Mouse (Mus musculus) liver, embryonic 13.5 days (tissue): ENCODE measurements around the gene Ppp1r18. TPM values are rescaled to one million over a fixed set of nuclear protein-coding genes. Genes with fewer than 3 reads are reported as not detected.

ENCODE experiments used
- ATAC-seq: fragments of 200-750 bp; cut with Nextera tagmentation; 2 replicates; pipeline ENCODE4 v1.8.0; 2017; ENCODE audit warnings: low read depth, mild to moderate bottlenecking, moderate number of reproducible peaks, moderate library complexity
- DNase-seq: peaks from one replicate; pipeline ENCODE4 v3.0.0; 2022
- H3K27ac ChIP-seq: fragments of 300-500 bp; sonication (generic); 2 replicates; pipeline ENCODE4 v1.5.1; 2015; ENCODE audit warnings: moderate library complexity, mild to moderate bottlenecking, inconsistent platforms
- H3K27me3 ChIP-seq: fragments of 300-500 bp; sonication (generic); 2 replicates; pipeline ENCODE4 v1.6.1; 2015; ENCODE audit warnings: mild to moderate bottlenecking, inconsistent platforms
- H3K36me3 ChIP-seq: fragments of 300-500 bp; sonication (generic); 2 replicates; pipeline ENCODE4 v1.6.1; 2015; ENCODE audit warnings: mild to moderate bottlenecking, inconsistent platforms
- H3K4me1 ChIP-seq: fragments of 300-500 bp; sonication (generic); replicated peaks from 2 replicates; pipeline ENCODE4 v1.6.1; 2015; ENCODE audit warnings: inconsistent platforms
- H3K4me2 ChIP-seq: fragments of 300-500 bp; sonication (generic); 2 replicates; pipeline ENCODE4 v1.6.1; 2015; ENCODE audit warnings: inconsistent platforms, mild to moderate bottlenecking, moderate library complexity
- H3K4me3 ChIP-seq: fragments of 300-500 bp; sonication (generic); replicated peaks from 2 replicates; pipeline ENCODE4 v1.5.1; 2015; ENCODE audit warnings: mild to moderate bottlenecking, inconsistent platforms
- H3K9ac ChIP-seq: fragments of 300-500 bp; sonication (generic); 2 replicates; pipeline ENCODE4 v1.6.1; 2015; ENCODE audit warnings: mild to moderate bottlenecking, inconsistent platforms
- H3K9me3 ChIP-seq: fragments of 300-500 bp; sonication (generic); replicated peaks from 2 replicates; pipeline ENCODE4 v1.6.1; 2016; ENCODE audit warnings: inconsistent platforms
- WGBS: fragments of 180-500 bp; shearing (Covaris S2); methylation state at CpG from one replicate; pipeline ENCODE4 v1.1.7; 2015; ENCODE audit not compliant: insufficient replicate concordance; 5-methylcytosine and 5-hydroxymethylcytosine counted together
- polyA plus RNA-seq: library from polyadenylated mRNA; unstranded; fragments of >200 nt; fragmentation: Nextera tagmentation; extraction: Ambion mirVana; gene quantifications from 2 replicates; pipeline ENCODE4 v1.2.1, GENCODE M21; 2015

The Ppp1r18 gene
- 8.0 and 11.8 TPM in 2 replicates for polyA plus RNA-seq

DNA sequence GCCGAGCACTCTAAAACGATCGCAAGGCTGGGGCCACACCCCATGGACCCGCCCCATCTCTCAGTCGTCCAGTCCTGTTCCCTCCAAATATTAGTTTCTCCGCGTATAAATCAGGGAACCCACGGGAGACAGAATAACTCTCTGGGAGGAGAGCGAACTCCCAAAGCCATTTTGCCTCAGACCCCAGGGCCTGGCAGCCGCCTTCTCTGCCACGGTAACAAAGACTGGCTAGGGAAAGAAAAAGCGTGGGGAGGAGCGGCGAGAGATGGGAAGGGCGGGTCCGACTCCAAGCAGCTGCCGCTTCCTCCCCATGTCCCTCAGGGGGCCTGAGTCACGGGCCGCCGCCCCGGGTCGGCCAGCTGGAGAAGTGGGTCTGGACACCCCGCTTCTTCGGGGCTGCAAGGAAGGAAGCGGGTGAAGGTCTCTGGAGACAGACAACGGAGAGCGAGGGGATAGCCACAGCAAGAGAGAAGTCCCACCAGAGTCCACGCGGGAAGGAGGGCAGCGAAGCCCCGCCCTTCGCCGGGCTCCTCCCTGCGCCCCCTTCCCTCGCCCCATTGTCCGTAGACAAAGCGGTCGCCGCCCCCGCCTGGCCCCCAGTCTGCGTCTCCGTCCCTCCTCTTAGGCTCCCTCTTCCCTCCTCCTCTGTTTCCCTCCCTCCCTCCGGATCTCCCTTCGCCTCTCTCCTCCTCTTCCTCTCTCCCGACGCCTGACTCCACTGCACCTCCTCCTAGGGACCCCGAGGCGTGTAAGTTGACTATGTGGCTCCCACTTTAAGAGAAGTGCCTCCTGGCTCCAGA, at the start of gene Ppp1r18:
TSS of gene Ppp1r18 (plus strand) at position 113 of the 800 bp plus-strand sequence.
- DNase-seq = peak; percentile 32
- no peak for ATAC-seq
- H3K9ac ChIP-seq = peak within 1 kb of the TSS; percentile 69
- peaks cover 76% of the 10 kb centered on the region for H3K27me3 ChIP-seq
- WGBS = under 1% methylated on average over 43 of the region's 48 CpGs
- no peaks in the 10 kb centered on the region for H3K36me3 ChIP-seq
- H3K4me1 ChIP-seq = peaks cover 75% of the 10 kb centered on the region
- H3K4me3 ChIP-seq = peak within 1 kb of the TSS; percentile 57
- H3K27ac ChIP-seq = peak within 1 kb of the TSS; percentile 87
- peak within 1 kb of the TSS; percentile 86 for H3K4me2 ChIP-seq
- no peaks in the 10 kb centered on the region for H3K9me3 ChIP-seq

DNA sequence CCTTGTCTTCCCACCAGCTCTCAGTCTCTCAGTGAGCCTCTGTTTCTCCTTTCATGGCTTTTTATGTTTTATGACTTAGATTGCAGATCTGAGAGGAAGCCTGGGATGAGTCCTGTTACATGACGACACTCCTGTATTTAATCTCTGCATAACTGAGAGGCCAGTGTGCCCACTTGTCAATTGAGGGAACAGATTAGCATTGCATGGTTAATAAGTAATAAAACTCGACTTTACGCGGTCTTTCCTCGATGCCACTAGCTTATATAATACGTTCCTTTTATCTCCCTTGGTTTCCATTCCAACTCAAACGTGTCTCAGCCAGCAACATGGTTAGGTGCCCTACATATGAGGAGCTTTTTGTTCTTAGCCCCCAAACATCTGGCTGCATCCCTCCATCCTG, 49.6 kb upstream of the Ppp1r18 start:
- no peaks in the 10 kb centered on the region for H3K36me3 ChIP-seq
- no peak overlapping the region for H3K9ac ChIP-seq
- H3K27me3 ChIP-seq = no peaks in the 10 kb centered on the region
- no peaks in the 10 kb centered on the region for H3K9me3 ChIP-seq
- H3K4me3 ChIP-seq = no peak overlapping the region
- DNase-seq = no peak
- H3K4me1 ChIP-seq = peaks cover 71% of the 10 kb centered on the region
- H3K4me2 ChIP-seq = no peak overlapping the region
- no peak overlapping the region for H3K27ac ChIP-seq
- ATAC-seq = no peak
- WGBS = 68% methylated on average over 7 of the region's 7 CpGs

DNA sequence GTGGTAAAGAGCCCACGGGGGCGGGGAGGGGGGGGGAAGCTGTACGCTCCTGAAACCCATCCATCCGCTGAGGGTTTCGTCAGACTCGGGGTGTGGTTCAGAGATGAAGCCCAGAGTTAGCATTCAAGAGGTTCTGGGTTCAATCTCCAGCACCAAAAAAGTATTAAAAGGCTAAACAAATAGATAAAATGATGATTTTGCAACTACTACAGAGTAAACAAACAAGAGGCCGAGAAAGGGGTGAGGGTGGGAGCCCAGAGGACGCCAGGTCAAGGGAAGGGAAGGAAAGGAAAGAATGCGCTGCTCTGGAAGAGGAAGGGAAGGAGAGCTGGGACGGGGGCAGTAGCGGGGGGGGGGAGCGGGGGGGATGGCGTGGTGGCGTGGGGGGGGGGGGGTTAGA, 48.7 kb upstream of the Ppp1r18 start:
- ATAC-seq (no peak), DNase-seq (no peak)
- Histone ChIP-seq H3K4me2 (no peak overlapping the region), H3K4me1 (peaks cover 72% of the 10 kb centered on the region), H3K36me3 (no peaks in the 10 kb centered on the region), H3K9me3 (no peaks in the 10 kb centered on the region), H3K27ac (no peak overlapping the region), H3K9ac (no peak overlapping the region), H3K4me3 (no peak overlapping the region), H3K27me3 (no peaks in the 10 kb centered on the region)
- WGBS = 52% methylated on average over 10 of the region's 14 CpGs

DNA sequence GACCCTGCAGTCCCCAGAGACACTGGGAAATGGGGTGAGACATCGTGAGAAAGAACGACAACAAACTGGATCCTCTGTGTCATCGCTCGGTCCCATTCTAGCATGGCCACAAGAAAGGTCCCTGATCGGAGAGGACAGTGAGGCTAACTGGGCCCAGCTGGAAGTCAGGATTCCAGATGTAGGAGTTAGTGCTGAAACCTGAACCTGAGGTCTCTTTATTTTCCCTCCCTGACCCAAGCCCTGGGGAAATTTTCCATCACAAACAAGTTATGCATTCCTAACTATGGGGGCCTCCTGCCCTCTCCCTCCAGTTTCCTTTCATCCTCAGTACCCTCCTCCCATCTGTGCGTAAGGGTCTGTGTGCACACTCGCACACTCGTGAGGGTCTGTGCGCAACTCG, 48.2 kb upstream of the Ppp1r18 start:
- ATAC-seq (no peak), DNase-seq (no peak)
- Histone ChIP-seq H3K4me2 (no peak overlapping the region), H3K9ac (no peak overlapping the region), H3K27me3 (no peaks in the 10 kb centered on the region), H3K36me3 (no peaks in the 10 kb centered on the region), H3K4me1 (peaks cover 77% of the 10 kb centered on the region), H3K9me3 (no peaks in the 10 kb centered on the region), H3K27ac (no peak overlapping the region), H3K4me3 (no peak overlapping the region)
- WGBS = 81% methylated on average over 10 of the region's 10 CpGs

DNA sequence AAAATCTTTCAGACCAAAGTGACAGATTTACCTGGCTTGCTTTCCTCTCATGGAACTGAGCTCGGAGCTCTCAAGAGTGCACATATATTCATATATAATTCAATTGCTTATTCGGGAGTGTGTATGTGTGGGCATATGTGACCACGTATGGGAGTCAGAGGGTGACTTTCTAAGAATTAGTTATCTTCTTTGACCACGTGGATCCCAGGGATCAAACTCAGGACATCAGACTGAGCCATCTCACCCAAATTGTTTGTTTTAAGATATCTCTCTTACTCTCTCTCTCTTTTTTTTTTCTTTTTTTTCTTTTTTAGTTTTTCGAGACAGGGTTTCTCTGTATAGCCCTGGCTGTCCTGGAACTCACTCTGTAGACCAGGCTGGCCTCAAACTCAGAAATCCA, 45.3 kb upstream of the Ppp1r18 start:
- Histone ChIP-seq H3K9ac (0 out of 2 replicates have a peak overlapping the region, but pooled peaks have one; percentile 93), H3K4me2 (peak overlapping the region; percentile 97), H3K27ac (peak overlapping the region; percentile 97; the same call in 1 of the 2 replicates), H3K27me3 (no peaks in the 10 kb centered on the region), H3K9me3 (no peaks in the 10 kb centered on the region), H3K4me3 (no peak overlapping the region), H3K36me3 (peaks cover 8% of the 10 kb centered on the region; the same call in 1 of the 2 replicates), H3K4me1 (peaks cover 79% of the 10 kb centered on the region)
- WGBS = 21% methylated on average over 5 of the region's 5 CpGs
- DNase-seq = no peak
- ATAC-seq = no peak

DNA sequence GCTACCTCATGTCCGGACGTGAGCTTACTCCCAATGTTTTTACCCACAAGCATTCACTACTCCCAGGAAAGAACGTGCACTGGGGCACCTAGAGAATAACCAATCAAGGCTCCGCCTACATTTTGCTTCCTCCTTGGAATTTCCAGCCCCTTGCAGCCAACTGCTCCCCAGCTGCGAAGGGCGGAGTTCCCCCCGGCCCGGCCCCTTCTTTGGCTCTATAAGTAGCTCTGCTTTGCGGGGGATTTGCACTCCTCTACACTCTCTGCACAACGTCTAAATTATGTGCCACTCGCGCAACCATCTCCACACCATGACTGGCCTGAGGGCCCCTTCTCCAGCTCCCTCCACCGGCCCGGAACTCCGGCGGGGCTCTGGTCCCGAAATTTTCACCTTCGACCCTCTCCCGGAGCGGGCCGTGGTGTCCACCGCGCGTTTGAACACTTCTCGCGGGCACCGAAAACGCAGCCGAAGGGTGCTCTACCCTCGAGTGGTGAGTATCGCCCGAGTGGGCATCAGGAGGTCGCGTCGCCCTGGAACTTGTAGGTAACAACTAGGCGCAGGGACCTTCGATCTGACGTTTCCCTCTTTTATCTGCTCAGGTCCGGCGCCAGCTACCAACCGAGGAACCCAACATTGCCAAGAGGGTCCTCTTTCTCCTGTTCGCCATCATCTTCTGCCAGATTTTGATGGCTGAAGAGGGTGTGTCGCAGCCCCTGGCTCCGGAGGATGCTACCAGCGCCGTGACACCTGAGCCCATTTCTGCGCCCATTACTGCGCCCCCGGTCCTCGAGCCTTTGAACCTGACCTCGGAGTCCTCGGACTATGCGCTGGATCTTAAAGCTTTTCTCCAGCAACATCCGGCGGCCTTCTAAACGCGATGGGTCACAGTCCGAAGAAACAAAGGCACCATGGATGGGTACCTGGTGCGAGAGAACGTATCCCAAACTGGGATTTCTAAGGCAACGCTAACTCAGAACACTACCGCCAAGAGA, 43.7 kb upstream of the Ppp1r18 start, which contains the start of gene Ier3:
TSS of gene Ier3 (plus strand) at position 246 of the 992 bp plus-strand sequence.
- H3K4me2 ChIP-seq = peak within 1 kb of the TSS; percentile 97
- no peaks in the 10 kb centered on the region for H3K9me3 ChIP-seq
- H3K27ac ChIP-seq = peak within 1 kb of the TSS; percentile 97
- peak within 1 kb of the TSS; percentile 93 for H3K9ac ChIP-seq
- under 1% methylated on average over 62 of the region's 62 CpGs for WGBS
- H3K4me1 ChIP-seq = peaks cover 80% of the 10 kb centered on the region
- DNase-seq (peak; percentile 71), ATAC-seq (peak; percentile 45)
- no peaks in the 10 kb centered on the region for H3K27me3 ChIP-seq
- peaks cover 19% of the 10 kb centered on the region for H3K36me3 ChIP-seq
- H3K4me3 ChIP-seq = peak within 1 kb of the TSS; percentile 84

DNA sequence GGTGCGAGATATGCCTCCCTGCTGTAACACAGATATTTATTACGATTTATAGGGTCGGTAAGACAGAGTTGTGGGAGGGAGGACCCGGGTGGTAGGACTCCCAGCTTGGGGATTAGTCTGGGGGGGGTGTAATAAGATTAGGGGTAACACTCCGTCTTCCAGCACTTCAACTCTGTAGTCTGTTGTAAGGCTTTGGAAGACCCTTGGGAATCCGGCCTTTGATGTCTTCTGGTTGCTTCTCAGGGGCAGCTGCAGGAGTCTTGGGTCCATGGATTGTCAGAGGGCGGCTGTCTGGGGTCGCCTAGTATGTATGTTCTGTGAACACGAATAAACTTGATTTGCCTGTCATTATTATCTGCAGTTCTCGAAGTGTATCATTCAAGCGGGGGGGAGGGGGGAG, 42.8 kb upstream of the Ppp1r18 start:
- Histone ChIP-seq H3K9ac (peak overlapping the region; percentile 93), H3K27ac (peak overlapping the region; percentile 97), H3K27me3 (no peaks in the 10 kb centered on the region), H3K4me1 (peaks cover 77% of the 10 kb centered on the region), H3K36me3 (peaks cover 27% of the 10 kb centered on the region), H3K4me3 (peak overlapping the region; percentile 84), H3K4me2 (peak overlapping the region; percentile 97), H3K9me3 (no peaks in the 10 kb centered on the region)
- ATAC-seq (peak; percentile 1; the same call in 1 of the 2 replicates), DNase-seq (no peak)
- WGBS = 2% methylated on average over 11 of the region's 11 CpGs

DNA sequence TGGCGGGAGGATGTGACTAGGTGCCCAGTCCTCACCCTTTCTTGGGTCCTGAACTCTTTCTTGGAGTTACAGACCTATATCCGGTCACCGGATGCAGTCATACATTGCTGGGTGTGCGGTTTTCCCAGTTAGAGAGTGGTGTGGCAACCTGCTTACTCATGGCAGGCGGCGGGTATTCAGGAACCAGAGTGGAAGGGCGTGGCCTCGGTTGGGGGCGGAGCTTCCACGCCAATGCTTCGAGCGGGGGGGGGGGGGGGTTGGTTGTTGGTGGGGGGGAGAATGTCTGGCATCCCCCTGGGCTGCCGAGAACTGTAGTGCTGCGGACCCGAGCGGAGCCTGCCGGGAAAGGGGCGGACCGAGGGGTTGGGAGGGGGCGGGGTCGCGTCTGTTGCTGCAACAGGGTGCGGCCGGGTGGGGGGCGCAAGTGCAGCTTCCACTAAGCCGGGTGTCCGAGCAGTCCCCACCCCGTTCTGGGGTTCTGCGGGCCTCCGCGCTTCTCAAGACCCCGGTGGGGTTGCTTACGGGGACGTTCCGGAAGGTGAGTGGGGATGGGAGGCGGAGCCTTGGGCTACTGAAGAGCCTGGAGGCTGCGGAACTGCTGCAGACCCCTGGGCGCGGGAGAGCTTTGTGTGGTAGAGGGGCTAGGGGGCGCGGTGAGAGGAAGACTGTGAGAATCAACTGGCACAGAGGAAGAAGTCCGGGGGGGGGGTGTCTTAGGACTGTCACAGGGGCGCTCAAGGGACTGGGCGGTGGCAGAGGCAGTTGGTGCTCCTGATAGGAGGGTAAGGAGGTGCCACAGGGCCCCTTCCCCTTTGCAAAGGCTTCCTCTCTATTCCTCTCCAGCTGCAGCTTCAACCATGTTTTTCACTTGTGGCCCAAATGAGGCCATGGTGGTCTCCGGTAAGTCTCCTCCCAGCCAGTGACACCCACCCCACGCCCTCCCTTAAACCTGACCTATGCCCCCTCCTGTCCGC, 42.1 kb upstream of the Ppp1r18 start, which contains the start of gene Flot1:
TSS of gene Flot1 (plus strand) at position 267 of the 974 bp plus-strand sequence.
- ATAC-seq (peak; percentile 77), DNase-seq (peak; percentile 84)
- Histone ChIP-seq H3K36me3 (peaks cover 34% of the 10 kb centered on the region), H3K4me1 (peaks cover 75% of the 10 kb centered on the region), H3K27ac (peak within 1 kb of the TSS; percentile 97), H3K4me2 (peak within 1 kb of the TSS; percentile 97), H3K9ac (peak within 1 kb of the TSS; percentile 93), H3K9me3 (no peaks in the 10 kb centered on the region), H3K27me3 (no peaks in the 10 kb centered on the region), H3K4me3 (peak within 1 kb of the TSS; percentile 84)
- 1% methylated on average over 45 of the region's 47 CpGs for whole genome bisulfite sequencing

DNA sequence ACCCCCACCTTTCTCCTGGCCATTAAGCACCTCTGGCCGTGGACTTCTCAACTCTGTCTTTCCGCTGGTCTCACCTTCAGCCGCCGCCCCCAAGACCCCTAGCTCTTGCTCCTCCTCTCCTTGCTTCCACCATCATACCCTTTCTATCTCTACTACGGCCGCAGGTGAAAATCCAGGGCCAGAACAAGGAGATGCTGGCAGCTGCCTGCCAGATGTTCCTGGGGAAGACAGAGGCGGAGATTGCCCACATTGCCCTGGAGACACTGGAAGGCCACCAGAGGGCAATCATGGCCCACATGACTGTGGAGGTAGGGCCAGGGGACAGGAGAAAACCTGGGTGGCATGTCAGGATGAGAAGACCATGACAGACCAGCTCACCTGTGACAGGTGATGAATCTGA, 41.0 kb upstream of the Ppp1r18 start:
- Histone ChIP-seq H3K27ac (peak overlapping the region; percentile 97), H3K9ac (peak overlapping the region; percentile 93), H3K4me3 (peak overlapping the region; percentile 84), H3K9me3 (no peaks in the 10 kb centered on the region), H3K27me3 (no peaks in the 10 kb centered on the region), H3K36me3 (peaks cover 42% of the 10 kb centered on the region), H3K4me1 (peaks cover 80% of the 10 kb centered on the region), H3K4me2 (peak overlapping the region; percentile 97)
- 65% methylated on average over 7 of the region's 7 CpGs for WGBS
- peak; percentile 46 for DNase-seq
- no peak for ATAC-seq
